Mouse (Mus musculus) left cerebral cortex, adult 6 months (tissue): ENCODE measurements around the gene Tspan8. TPM values are rescaled to one million over a fixed set of nuclear protein-coding genes. Genes with fewer than 3 reads are reported as not detected.

ENCODE experiments used
- long read RNA-seq, 2 experiments: library from polyadenylated mRNA; unstranded; transcript quantifications; one replicate each; pipeline ENCODE4 v2.0.0; 2019 to 2020
- polyA plus RNA-seq: library from polyadenylated mRNA; unstranded; fragments of <200 nt; fragmentation: Nextera tagmentation; gene quantifications from 2 replicates; pipeline ENCODE4 v1.2.3, GENCODE M21; 2021

The Tspan8 gene
- 0.93 and 1.2 TPM in 2 replicates for polyA plus RNA-seq
- long read RNA-seq, experiment 1: 0 reads
- long read RNA-seq, experiment 2, partial matches to known transcripts: 0 of 1 reads
- long read RNA-seq, experiment 2, other reads (novel, unspliced or antisense): 0 of 1 reads

DNA sequence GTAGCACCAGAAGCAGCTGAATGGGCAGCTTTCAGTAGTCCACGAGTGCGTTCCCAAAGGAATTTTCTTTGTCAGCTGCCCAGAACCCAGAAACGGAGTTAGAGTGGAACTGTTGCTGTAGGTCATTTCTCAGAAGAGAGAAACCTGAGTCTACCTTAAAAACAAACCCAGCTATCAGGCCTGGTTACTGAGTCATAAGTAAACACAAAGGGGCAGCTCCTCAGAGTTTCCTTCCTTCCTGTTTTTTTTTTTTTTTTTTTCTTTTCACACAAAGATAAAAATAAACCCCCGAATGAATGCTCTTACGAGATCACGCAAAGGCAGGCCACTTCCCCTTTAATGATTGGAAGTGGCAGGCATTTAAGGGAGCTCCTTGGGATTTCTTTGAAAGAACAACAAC, at the start of gene Tspan8:
Gene Tspan8, plus strand, starts transcription at position 322 of the 400 bp plus-strand sequence.

Other genes starting within 250 kb of the Tspan8 start
- 0.21 and 0.23 TPM in 2 replicates for gene A930009A15Rik, start 246.8 kb upstream of the Tspan8 start, polyA plus RNA-seq
- gene Lgr5, start 229.1 kb upstream of the Tspan8 start, polyA plus RNA-seq: 1.3 and 1.8 TPM in 2 replicates
- 8.5 and 10.7 TPM in 2 replicates for gene Ptprr, start 201.4 kb downstream of the Tspan8 start, polyA plus RNA-seq